Mouse (Mus musculus): ENCODE data around the gene Slc8a3. TPM values are rescaled to one million over a fixed set of nuclear protein-coding genes. Genes with fewer than 3 reads are reported as not detected.

Gene Slc8a3
- polyA plus RNA-seq, 1 experiment from 2014 or later: 0.42 TPM

DNA sequence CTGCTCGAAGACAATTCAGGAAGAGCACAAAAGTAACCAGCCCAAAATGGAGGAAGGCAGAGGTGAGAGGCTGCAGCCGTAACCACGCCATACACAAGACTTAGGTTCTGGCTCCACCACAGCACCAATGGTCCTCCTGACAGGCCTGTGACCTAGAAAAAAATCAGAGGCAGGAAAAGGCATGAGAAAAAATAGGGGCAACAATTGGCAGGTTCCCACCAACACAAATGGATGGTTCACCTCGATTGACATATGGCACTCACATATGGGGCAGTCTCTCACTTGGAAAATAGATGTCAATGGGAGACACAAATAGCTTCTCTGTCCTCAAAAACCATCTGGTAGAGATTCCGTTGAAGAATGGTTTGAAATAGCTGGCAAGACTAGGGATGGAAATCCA is 17.0 kb downstream of the Slc8a3 start:
- 91% methylated on average over 5 of the region's 5 CpGs for WGBS
- Histone ChIP-seq H3K27me3 (replicated peaks; ENCODE audit: control insufficient read depth, insufficient read depth, low read length) (no peaks in the 10 kb centered on the region), H3K9me3 (ENCODE audit: control insufficient read depth, low read length) (no peaks in the 10 kb centered on the region), H3K9ac (ENCODE audit: low read depth, low read length) (no peak overlapping the region), H3K36me3 (ENCODE audit: control insufficient read depth, insufficient read depth, low read length) (no peaks in the 10 kb centered on the region), H3K4me3 (ENCODE audit: low read length) (no peak overlapping the region), H3K27ac (ENCODE audit: low read length) (no peak overlapping the region), H3K4me2 (ENCODE audit: low read depth, low read length) (no peak overlapping the region), H3K4me1 (ENCODE audit: control insufficient read depth, insufficient read depth, low read length) (no peaks in the 10 kb centered on the region)
- ATAC-seq: no peak

DNA sequence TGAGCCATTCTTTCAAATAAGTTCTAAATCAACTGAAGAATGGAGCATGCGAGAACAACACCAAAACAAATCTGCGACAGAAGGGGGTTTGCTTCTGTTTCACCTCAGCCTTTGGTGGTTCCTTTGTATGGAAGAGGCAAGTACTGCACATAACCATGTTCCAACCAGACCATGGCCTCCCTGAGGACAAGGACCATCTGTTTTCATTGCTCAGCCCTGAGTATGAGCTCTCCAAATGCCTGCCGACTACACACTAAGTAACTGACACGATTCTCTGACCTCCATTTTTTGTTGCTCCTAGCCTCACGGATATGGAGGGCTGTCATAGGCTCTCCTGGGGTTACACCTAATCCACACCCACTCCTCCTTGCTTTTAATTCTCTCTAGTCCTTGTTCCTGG is 29.4 kb downstream of the Slc8a3 start:
- H3K4me2 ChIP-seq (ENCODE audit: low read depth, low read length): no peak overlapping the region
- H3K27me3 ChIP-seq (replicated peaks; ENCODE audit: control insufficient read depth, insufficient read depth, low read length): no peaks in the 10 kb centered on the region
- no peaks in the 10 kb centered on the region for H3K36me3 ChIP-seq (ENCODE audit: control insufficient read depth, insufficient read depth, low read length)
- no peak overlapping the region for H3K4me3 ChIP-seq (ENCODE audit: low read length)
- H3K9me3 ChIP-seq (ENCODE audit: control insufficient read depth, low read length): no peaks in the 10 kb centered on the region
- H3K4me1 ChIP-seq (ENCODE audit: control insufficient read depth, insufficient read depth, low read length): no peaks in the 10 kb centered on the region
- no peak for ATAC-seq
- 79% methylated on average over 5 of the region's 5 CpGs for WGBS
- no peak overlapping the region for H3K9ac ChIP-seq (ENCODE audit: low read depth, low read length)
- no peak overlapping the region for H3K27ac ChIP-seq (ENCODE audit: low read length)

DNA sequence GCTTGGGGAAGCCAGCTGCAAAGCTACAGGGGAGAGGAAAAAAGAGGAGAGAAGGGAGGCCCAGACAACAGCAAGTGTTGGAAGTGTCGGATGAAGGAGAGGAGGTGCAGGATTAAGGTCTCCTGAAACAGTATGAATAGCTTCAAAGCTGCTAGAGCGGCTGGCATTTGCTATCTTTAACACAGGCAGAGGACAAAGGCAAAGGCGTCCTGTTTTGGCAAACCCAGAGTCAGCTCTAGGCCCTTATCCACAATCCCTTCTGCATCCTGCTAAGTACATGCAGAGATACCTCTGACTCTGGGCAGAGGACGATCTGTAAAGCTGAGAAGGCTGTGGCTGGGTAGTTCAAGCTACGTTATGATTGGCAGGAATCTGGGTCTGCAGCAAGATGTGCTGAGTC is 38.4 kb downstream of the Slc8a3 start:
- H3K4me1 ChIP-seq (ENCODE audit: control insufficient read depth, insufficient read depth, low read length): no peaks in the 10 kb centered on the region
- H3K36me3 ChIP-seq (ENCODE audit: control insufficient read depth, insufficient read depth, low read length): no peaks in the 10 kb centered on the region
- H3K9me3 ChIP-seq (ENCODE audit: control insufficient read depth, low read length): no peaks in the 10 kb centered on the region
- 54% methylated on average over 5 of the region's 5 CpGs for WGBS
- no peak overlapping the region for H3K4me3 ChIP-seq (ENCODE audit: low read length)
- H3K27ac ChIP-seq (ENCODE audit: low read length): no peak overlapping the region
- ATAC-seq: no peak
- H3K27me3 ChIP-seq (replicated peaks; ENCODE audit: control insufficient read depth, insufficient read depth, low read length): no peaks in the 10 kb centered on the region
- H3K9ac ChIP-seq (ENCODE audit: low read depth, low read length): no peak overlapping the region
- H3K4me2 ChIP-seq (ENCODE audit: low read depth, low read length): no peak overlapping the region

DNA sequence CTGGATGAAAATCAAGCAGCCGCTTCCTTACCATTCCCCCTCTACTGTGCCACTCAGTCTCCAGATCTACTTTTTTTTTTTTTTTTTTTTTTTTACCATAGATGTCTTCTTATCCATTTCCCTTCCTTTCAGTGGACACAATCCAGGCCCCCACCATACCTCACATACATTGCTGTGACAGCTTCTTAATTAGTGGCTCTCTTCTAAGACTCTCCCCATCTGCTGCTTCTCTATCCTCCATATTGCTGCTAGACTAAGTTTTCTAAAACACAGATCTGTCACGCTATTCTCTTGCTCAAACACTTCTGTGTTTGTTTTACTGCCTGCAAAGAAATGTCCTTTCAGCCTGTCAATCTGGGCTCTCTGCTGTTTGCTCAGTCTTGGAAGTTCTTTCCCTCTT is 54.9 kb downstream of the Slc8a3 start:
- Histone ChIP-seq H3K9ac (ENCODE audit: low read depth, low read length) (no peak overlapping the region), H3K27me3 (replicated peaks; ENCODE audit: control insufficient read depth, insufficient read depth, low read length) (no peaks in the 10 kb centered on the region), H3K9me3 (ENCODE audit: control insufficient read depth, low read length) (no peaks in the 10 kb centered on the region), H3K27ac (ENCODE audit: low read length) (no peak overlapping the region), H3K4me1 (ENCODE audit: control insufficient read depth, insufficient read depth, low read length) (no peaks in the 10 kb centered on the region), H3K4me2 (ENCODE audit: low read depth, low read length) (no peak overlapping the region), H3K36me3 (ENCODE audit: control insufficient read depth, insufficient read depth, low read length) (no peaks in the 10 kb centered on the region), H3K4me3 (ENCODE audit: low read length) (no peak overlapping the region)
- WGBS: 64% methylated on average over 2 of the region's 2 CpGs
- no peak for ATAC-seq

DNA sequence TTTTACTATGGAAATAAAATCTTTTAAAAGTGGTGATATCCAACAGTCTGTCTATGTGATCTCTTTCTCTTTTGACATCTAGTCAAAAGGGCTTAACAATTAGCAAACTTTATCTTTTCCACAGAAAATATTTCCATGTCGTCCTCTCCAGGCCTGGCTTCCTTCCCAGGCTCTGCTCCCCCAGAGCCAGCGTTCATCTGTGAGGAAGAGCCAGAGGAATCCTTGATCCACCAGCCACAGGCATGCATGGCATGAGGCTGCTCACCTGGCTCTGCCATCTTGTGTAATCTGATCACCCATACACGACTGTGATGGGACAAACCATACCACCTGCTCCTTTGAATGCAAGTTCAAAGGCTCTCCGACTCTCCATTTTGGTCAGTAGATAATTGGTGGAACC is 58.4 kb downstream of the Slc8a3 start:
- Histone ChIP-seq H3K9me3 (ENCODE audit: control insufficient read depth, low read length) (no peaks in the 10 kb centered on the region), H3K4me3 (ENCODE audit: low read length) (no peak overlapping the region), H3K4me2 (ENCODE audit: low read depth, low read length) (no peak overlapping the region), H3K27ac (ENCODE audit: low read length) (no peak overlapping the region), H3K36me3 (ENCODE audit: control insufficient read depth, insufficient read depth, low read length) (no peaks in the 10 kb centered on the region), H3K27me3 (replicated peaks; ENCODE audit: control insufficient read depth, insufficient read depth, low read length) (no peaks in the 10 kb centered on the region), H3K9ac (ENCODE audit: low read depth, low read length) (no peak overlapping the region), H3K4me1 (ENCODE audit: control insufficient read depth, insufficient read depth, low read length) (no peaks in the 10 kb centered on the region)
- ATAC-seq: no peak
- WGBS: 63% methylated on average over 4 of the region's 4 CpGs

DNA sequence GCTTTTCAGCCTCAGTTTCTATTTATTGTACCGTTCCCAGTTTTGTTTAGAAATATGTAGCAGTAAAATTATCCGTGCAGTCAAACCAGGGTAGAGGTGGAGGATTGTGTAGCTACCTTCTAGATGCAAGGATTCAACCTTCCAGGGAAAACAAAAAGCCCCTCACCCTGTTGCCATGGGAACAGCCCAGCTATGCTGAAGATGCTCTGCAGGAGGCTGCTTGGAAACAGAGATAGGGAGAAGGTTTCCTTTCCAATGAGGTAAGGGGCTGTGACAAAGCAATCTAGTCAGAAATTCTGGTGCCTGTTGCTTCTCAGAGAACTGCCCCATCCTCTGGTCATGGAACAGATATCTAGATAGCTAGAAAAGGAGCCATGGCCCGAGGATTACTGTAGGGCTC is 59.6 kb downstream of the Slc8a3 start:
- no peak for ATAC-seq
- Histone ChIP-seq H3K4me2 (ENCODE audit: low read depth, low read length) (no peak overlapping the region), H3K9ac (ENCODE audit: low read depth, low read length) (no peak overlapping the region), H3K4me1 (ENCODE audit: control insufficient read depth, insufficient read depth, low read length) (no peaks in the 10 kb centered on the region), H3K9me3 (ENCODE audit: control insufficient read depth, low read length) (no peaks in the 10 kb centered on the region), H3K36me3 (ENCODE audit: control insufficient read depth, insufficient read depth, low read length) (no peaks in the 10 kb centered on the region), H3K27ac (ENCODE audit: low read length) (no peak overlapping the region), H3K4me3 (ENCODE audit: low read length) (no peak overlapping the region), H3K27me3 (replicated peaks; ENCODE audit: control insufficient read depth, insufficient read depth, low read length) (no peaks in the 10 kb centered on the region)
- WGBS: 42% methylated on average over 3 of the region's 3 CpGs

DNA sequence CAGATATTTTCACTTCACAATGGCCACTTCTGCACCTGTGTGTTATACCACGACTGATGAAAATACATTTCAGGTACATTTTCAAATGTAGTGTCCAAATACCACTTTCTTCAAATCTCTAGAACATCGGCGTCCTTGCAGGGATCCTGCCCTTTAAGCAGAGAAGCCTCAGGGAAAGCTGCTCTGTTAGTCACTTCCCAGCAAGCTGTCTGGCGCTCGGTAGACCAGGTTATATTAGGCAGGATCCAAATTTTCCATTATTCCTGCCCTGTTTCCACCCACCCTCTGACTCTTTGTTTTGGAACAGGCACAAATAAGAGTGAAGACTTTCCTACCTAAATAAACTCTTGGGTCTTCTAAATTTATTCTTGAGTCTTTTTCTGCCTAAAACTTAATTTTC is 63.7 kb downstream of the Slc8a3 start:
- no peaks in the 10 kb centered on the region for H3K27me3 ChIP-seq (replicated peaks; ENCODE audit: control insufficient read depth, insufficient read depth, low read length)
- H3K27ac ChIP-seq (ENCODE audit: low read length): no peak overlapping the region
- 83% methylated on average over 5 of the region's 5 CpGs for WGBS
- H3K4me1 ChIP-seq (ENCODE audit: control insufficient read depth, insufficient read depth, low read length): no peaks in the 10 kb centered on the region
- no peak overlapping the region for H3K4me3 ChIP-seq (ENCODE audit: low read length)
- no peaks in the 10 kb centered on the region for H3K36me3 ChIP-seq (ENCODE audit: control insufficient read depth, insufficient read depth, low read length)
- no peak for ATAC-seq
- H3K4me2 ChIP-seq (ENCODE audit: low read depth, low read length): no peak overlapping the region
- no peak overlapping the region for H3K9ac ChIP-seq (ENCODE audit: low read depth, low read length)
- no peaks in the 10 kb centered on the region for H3K9me3 ChIP-seq (ENCODE audit: control insufficient read depth, low read length)

DNA sequence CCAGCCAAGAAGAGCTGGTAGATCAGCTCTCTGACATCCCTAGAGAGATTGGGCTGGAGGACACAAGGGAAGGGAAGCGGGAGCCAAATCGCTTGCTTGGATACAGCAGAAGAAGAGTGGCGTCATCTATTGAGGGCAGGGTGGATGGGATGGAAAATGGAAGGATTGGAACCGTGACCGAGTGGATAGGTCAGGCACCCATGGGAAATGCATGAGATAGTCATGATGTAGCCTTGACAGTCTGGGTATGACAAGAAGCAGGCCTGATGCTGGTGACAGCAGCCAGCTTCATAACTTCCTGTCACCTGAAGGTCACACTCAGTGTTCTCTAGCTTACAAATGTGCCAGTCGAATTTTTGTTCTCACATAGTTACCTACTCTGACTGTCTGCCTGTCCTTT is 70.2 kb downstream of the Slc8a3 start:
- 80% methylated on average over 6 of the region's 6 CpGs for WGBS
- ATAC-seq: no peak
- no peak overlapping the region for H3K9ac ChIP-seq (ENCODE audit: low read depth, low read length)

DNA sequence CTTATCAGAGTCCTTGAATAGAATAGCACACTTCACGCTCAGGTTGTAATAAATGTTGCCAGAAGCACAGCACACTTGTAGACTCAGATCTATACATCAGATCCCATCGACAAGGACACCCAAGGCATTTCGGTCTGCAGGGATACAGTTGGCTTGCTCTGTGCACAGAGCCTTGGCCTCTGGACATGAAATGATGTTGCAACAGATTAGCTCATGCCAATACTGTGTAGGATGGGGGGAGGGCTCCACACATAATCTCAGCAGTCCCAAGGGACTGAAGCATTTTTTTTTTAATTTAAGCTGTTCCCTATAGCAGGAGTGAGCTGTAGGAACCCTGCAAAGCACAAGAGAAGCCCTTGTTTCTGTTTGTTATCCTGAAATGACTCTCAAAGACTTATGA is 74.8 kb downstream of the Slc8a3 start:
- Histone ChIP-seq H3K27me3 (replicated peaks; ENCODE audit: control insufficient read depth, insufficient read depth, low read length) (no peaks in the 10 kb centered on the region), H3K4me2 (ENCODE audit: low read depth, low read length) (no peak overlapping the region), H3K9me3 (ENCODE audit: control insufficient read depth, low read length) (no peaks in the 10 kb centered on the region), H3K4me1 (ENCODE audit: control insufficient read depth, insufficient read depth, low read length) (no peaks in the 10 kb centered on the region), H3K4me3 (ENCODE audit: low read length) (no peak overlapping the region), H3K36me3 (ENCODE audit: control insufficient read depth, insufficient read depth, low read length) (no peaks in the 10 kb centered on the region), H3K27ac (ENCODE audit: low read length) (no peak overlapping the region), H3K9ac (ENCODE audit: low read depth, low read length) (no peak overlapping the region)
- ATAC-seq: no peak
- 75% methylated on average over 3 of the region's 3 CpGs for WGBS

More for the DNA sequence above, 70.2 kb downstream of the Slc8a3 start:
- H3K4me1 ChIP-seq (ENCODE audit: control insufficient read depth, insufficient read depth, low read length): no peaks in the 10 kb centered on the region
- no peaks in the 10 kb centered on the region for H3K9me3 ChIP-seq (ENCODE audit: control insufficient read depth, low read length)
- H3K4me2 ChIP-seq (ENCODE audit: low read depth, low read length): no peak overlapping the region
- no peak overlapping the region for H3K4me3 ChIP-seq (ENCODE audit: low read length)
- no peaks in the 10 kb centered on the region for H3K27me3 ChIP-seq (replicated peaks; ENCODE audit: control insufficient read depth, insufficient read depth, low read length)
- no peak overlapping the region for H3K27ac ChIP-seq (ENCODE audit: low read length)
- H3K36me3 ChIP-seq (ENCODE audit: control insufficient read depth, insufficient read depth, low read length): no peaks in the 10 kb centered on the region

DNA sequence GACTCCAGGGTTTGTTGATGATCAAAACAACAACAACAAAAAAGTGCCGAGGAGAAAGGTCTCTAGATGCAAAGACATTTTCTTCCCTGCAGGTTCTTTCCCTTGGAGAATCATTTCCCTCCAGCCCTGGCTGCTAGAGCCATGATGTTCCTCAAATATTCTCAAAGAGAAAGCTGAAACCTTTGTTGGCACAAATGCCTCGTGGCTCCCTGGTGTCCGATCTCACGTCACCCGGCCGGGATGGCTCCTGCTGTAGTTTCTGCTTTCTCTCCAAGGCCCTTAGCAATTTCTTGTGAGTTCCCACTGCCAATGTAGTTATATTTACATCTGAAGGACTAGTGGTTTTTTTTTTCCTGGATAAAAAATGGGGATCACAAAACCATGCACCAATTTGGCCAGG is 87.6 kb downstream of the Slc8a3 start:
- Histone ChIP-seq H3K9me3 (ENCODE audit: control insufficient read depth, low read length) (no peaks in the 10 kb centered on the region; the same call in 1 of the 2 replicates), H3K27me3 (replicated peaks; ENCODE audit: control insufficient read depth, insufficient read depth, low read length) (no peaks in the 10 kb centered on the region), H3K4me3 (ENCODE audit: low read length) (no peak overlapping the region), H3K4me1 (ENCODE audit: control insufficient read depth, insufficient read depth, low read length) (no peaks in the 10 kb centered on the region), H3K9ac (ENCODE audit: low read depth, low read length) (no peak overlapping the region), H3K4me2 (ENCODE audit: low read depth, low read length) (no peak overlapping the region), H3K36me3 (ENCODE audit: control insufficient read depth, insufficient read depth, low read length) (no peaks in the 10 kb centered on the region), H3K27ac (ENCODE audit: low read length) (no peak overlapping the region)
- no peak for ATAC-seq
- WGBS: 59% methylated on average over 6 of the region's 6 CpGs
